Mouse (Mus musculus) MEL (cell line): ENCODE measurements around the gene Camta1. TPM values are rescaled to one million over a fixed set of nuclear protein-coding genes. Genes with fewer than 3 reads are reported as not detected.
A peak's percentile ranks its signal among the peaks of the same experiment; 100 is the strongest.

Source experiments
- DNase-seq: peaks from one replicate; pipeline ENCODE4 v3.0.0; 2011; ENCODE audit warnings: low read depth, low spot score
- H3K27ac ChIP-seq: 2 replicates; pipeline ENCODE4 v1.5.1; 2012; ENCODE audit warnings: low read depth, mild to moderate bottlenecking, control low read depth, low read length, moderate library complexity; ENCODE audit not compliant: control insufficient read depth
- H3K27me3 ChIP-seq, 2 experiments: fragments of 150-350 bp in 1 of 2; sonication (generic) in 1 of 2; 2 replicates each; pipeline ENCODE4 v1.6.1; 2012; ENCODE audit warnings: low read length in 2 of 2, mild to moderate bottlenecking in 2 of 2, improper control_type of control experiment in 1 of 2, moderate library complexity in 1 of 2; ENCODE audit not compliant: insufficient read depth in 2 of 2, control insufficient read depth in 1 of 2
- H3K36me3 ChIP-seq, 2 experiments: 2 replicates each; pipeline ENCODE4 v1.6.1; 2012 to 2014; ENCODE audit warnings: low read length in 2 of 2, improper control_type of control experiment in 1 of 2, inconsistent platforms in 1 of 2, mild to moderate bottlenecking in 1 of 2; ENCODE audit not compliant: insufficient read depth in 2 of 2, control insufficient read depth in 1 of 2
- H3K4me1 ChIP-seq, 2 experiments: fragments of 150-350 bp in 1 of 2; sonication (generic) in 1 of 2; 2 replicates each; pipeline ENCODE4 v1.6.1; 2012; ENCODE audit warnings: low read length in 2 of 2, improper control_type of control experiment in 1 of 2, mild to moderate bottlenecking in 1 of 2; ENCODE audit not compliant: insufficient read depth in 2 of 2, control insufficient read depth in 1 of 2
- H3K4me3 ChIP-seq, 2 experiments: fragments of 150-350 bp in 1 of 2; sonication (generic) in 1 of 2; 2 replicates each; pipeline ENCODE4 v1.5.1; 2012; ENCODE audit warnings: low read depth in 2 of 2, low read length in 2 of 2, mild to moderate bottlenecking in 2 of 2, moderate library complexity in 2 of 2, control low read depth in 1 of 2, improper control_type of control experiment in 1 of 2; ENCODE audit not compliant: control insufficient read depth in 1 of 2, insufficient read depth in 1 of 2
- H3K79me2 ChIP-seq: 2 replicates; pipeline ENCODE4 v1.6.1; 2012; ENCODE audit warnings: mild to moderate bottlenecking, low read length, moderate library complexity; ENCODE audit not compliant: control insufficient read depth, poor library complexity, insufficient read depth
- H3K9ac ChIP-seq: 2 replicates; pipeline ENCODE4 v1.6.1; 2012; ENCODE audit warnings: low read depth, mild to moderate bottlenecking, control low read depth, low read length, moderate library complexity; ENCODE audit not compliant: control insufficient read depth, poor library complexity, severe bottlenecking
- H3K9me3 ChIP-seq: fragments of 150-350 bp; sonication (generic); replicated peaks from 2 replicates; pipeline ENCODE4 v1.6.1; 2012; ENCODE audit warnings: mild to moderate bottlenecking, low read length, improper control_type of control experiment, moderate library complexity; ENCODE audit not compliant: insufficient read depth
- CHD1 ChIP-seq: IDR thresholded peaks from 2 replicates; pipeline ENCODE4 v1.6.1; 2012; ENCODE audit warnings: low read depth, mild to moderate bottlenecking, inconsistent platforms, low read length, improper control_type of control experiment
- CTCF ChIP-seq, 3 experiments: IDR thresholded peaks in 2 of 3; conservative IDR thresholded peaks in 1 of 3; 2 replicates each; pipeline ENCODE4 v1.5.1; 2011 to 2012; ENCODE audit warnings: low read length in 3 of 3, low read depth in 2 of 3, mild to moderate bottlenecking in 2 of 3, improper control_type of control experiment in 1 of 3, inconsistent platforms in 1 of 3, mixed read lengths in 1 of 3, moderate library complexity in 1 of 3; ENCODE audit not compliant: control insufficient read depth in 1 of 3, insufficient read depth in 1 of 3, poor library complexity in 1 of 3, severe bottlenecking in 1 of 3
- ELF1 ChIP-seq: IDR thresholded peaks from 2 replicates; pipeline ENCODE4 v1.6.1; 2014; ENCODE audit warnings: low read depth, mild to moderate bottlenecking, inconsistent platforms, low read length, improper control_type of control experiment, moderate library complexity
- EP300 ChIP-seq, 2 experiments: IDR thresholded peaks; 2 replicates each; pipeline ENCODE4 v1.6.1; 2011; ENCODE audit warnings: improper control_type of control experiment in 2 of 2, low read length in 2 of 2, low read depth in 1 of 2, mild to moderate bottlenecking in 1 of 2
- GATA1 ChIP-seq: IDR thresholded peaks from 2 replicates; pipeline ENCODE4 v1.6.1; 2011; ENCODE audit warnings: low read depth, low read length, improper control_type of control experiment
- HCFC1 ChIP-seq: IDR thresholded peaks from 2 replicates; pipeline ENCODE4 v1.6.1; 2012; ENCODE audit warnings: low read depth, mild to moderate bottlenecking, inconsistent platforms, low read length, improper control_type of control experiment, moderate library complexity
- KAT2A ChIP-seq: conservative IDR thresholded peaks from 2 replicates; pipeline ENCODE4 v1.6.1; 2012; ENCODE audit warnings: low read depth, low read length, improper control_type of control experiment, inconsistent platforms
- MAZ ChIP-seq: IDR thresholded peaks from 2 replicates; pipeline ENCODE4 v1.6.1; 2012; ENCODE audit warnings: low read depth, mild to moderate bottlenecking, inconsistent platforms, low read length, improper control_type of control experiment
- MEF2A ChIP-seq: IDR thresholded peaks from 2 replicates; pipeline ENCODE4 v1.6.1; 2014; ENCODE audit warnings: low read depth, mild to moderate bottlenecking, inconsistent platforms, low read length, improper control_type of control experiment; ENCODE audit not compliant: poor library complexity, insufficient replicate concordance, severe bottlenecking; ENCODE audit errors: extremely low read depth
- MYB ChIP-seq: IDR thresholded peaks from 2 replicates; pipeline ENCODE4 v1.6.1; 2011; ENCODE audit warnings: mild to moderate bottlenecking, low read depth, low read length, improper control_type of control experiment
- POLR2A ChIP-seq, 2 experiments: IDR thresholded peaks; 2 replicates each; pipeline ENCODE4 v1.6.1; 2011 to 2012; ENCODE audit warnings: low read length in 2 of 2, mild to moderate bottlenecking in 2 of 2, control low read depth in 1 of 2, improper control_type of control experiment in 1 of 2, low read depth in 1 of 2, moderate library complexity in 1 of 2; ENCODE audit not compliant: control insufficient read depth in 1 of 2, insufficient read depth in 1 of 2, poor library complexity in 1 of 2
- TAL1 ChIP-seq: IDR thresholded peaks from 2 replicates; pipeline ENCODE4 v1.6.1; 2012; ENCODE audit warnings: mild to moderate bottlenecking, inconsistent platforms, low read length, moderate library complexity, mixed read lengths
- TBP ChIP-seq: IDR thresholded peaks from 2 replicates; pipeline ENCODE4 v1.8.0; 2011; ENCODE audit warnings: low read depth, low read length, improper control_type of control experiment
- UBTF ChIP-seq: IDR thresholded peaks from 2 replicates; pipeline ENCODE4 v1.6.1; 2012; ENCODE audit warnings: low read depth, mild to moderate bottlenecking, inconsistent platforms, low read length, improper control_type of control experiment, moderate library complexity, borderline replicate concordance; ENCODE audit not compliant: insufficient read depth
- ZKSCAN1 ChIP-seq: IDR thresholded peaks from 2 replicates; pipeline ENCODE4 v1.6.1; 2012; ENCODE audit warnings: low read depth, mild to moderate bottlenecking, inconsistent platforms, low read length, improper control_type of control experiment, moderate library complexity
- ZNF384 ChIP-seq: IDR thresholded peaks from 2 replicates; pipeline ENCODE4 v1.6.1; 2012; ENCODE audit warnings: low read depth, mild to moderate bottlenecking, inconsistent platforms, low read length, improper control_type of control experiment
- polyA plus RNA-seq, 2 experiments: library from polyadenylated mRNA; stranded (reverse) in 1 of 2; unstranded in 1 of 2; fragments of >175 nt in 1 of 2; fragments of >200 nt in 1 of 2; gene quantifications; 2 replicates each; pipeline versions ENCODE4 v1.2.1 to v1.2.4; 2012; ENCODE audit warnings: low replicate concordance in 2 of 2, low read depth in 1 of 2; ENCODE audit not compliant: insufficient read length in 2 of 2, insufficient read depth in 1 of 2, missing spikeins in 1 of 2
- total RNA-seq: library from RNA; depleted of rRNA; stranded (reverse); fragments of 300-350 nt; gene quantifications from 2 replicates; pipeline ENCODE4 v1.2.3, GENCODE M21; 2012

Camta1 gene
- total and polyA plus RNA-seq, 3 experiments: 28.2 to 87.5 TPM; not detected in 1

- Histone ChIP-seq H3K27me3 (no peaks in the 10 kb centered on the region), H3K36me3 (no peaks in the 10 kb centered on the region), H3K9ac (no peak overlapping the region), H3K4me1 (no peaks in the 10 kb centered on the region), H3K79me2 (no peaks in the 10 kb centered on the region), H3K27ac (no peak overlapping the region), H3K4me3 (no peak overlapping the region), H3K9me3 (no peaks in the 10 kb centered on the region)
- DNase-seq: no peak
- no peak for TF ChIP-seq EP300 (IDR thresholded peaks at IDR 0.05; ENCODE audit: low read depth in 1 of 2, low read length in 2 of 2)
- no peak for TF ChIP-seq ZNF384
- TF ChIP-seq MAZ: no peak
- TF ChIP-seq ELF1: no peak
- no peak for TF ChIP-seq CHD1
These were observed 558.2 kb downstream of the Camta1 start for GRCm38 (mm10) chr4:151303436-151303835.

- no peak overlapping the region for H3K9ac ChIP-seq
- DNase-seq: no peak
- TF ChIP-seq MEF2A: no peak
- TF ChIP-seq CTCF (IDR thresholded peaks at IDR 0.05 in 2 of 3, conservative IDR thresholded peaks at IDR 0.05 in 1 of 3; ENCODE audit: control insufficient read depth in 1 of 3, insufficient read depth in 1 of 3, low read depth in 2 of 3, low read length in 3 of 3, poor library complexity in 1 of 3, severe bottlenecking in 1 of 3): peak; percentile 7 to 37 (median 13); a peak in 4 of 6 replicates
- no peaks in the 10 kb centered on the region for H3K36me3 ChIP-seq
- no peak overlapping the region for H3K27ac ChIP-seq
- H3K9me3 ChIP-seq: no peaks in the 10 kb centered on the region
- H3K27me3 ChIP-seq: no peaks in the 10 kb centered on the region
- H3K79me2 ChIP-seq: no peaks in the 10 kb centered on the region
- H3K4me1 ChIP-seq: no peaks in the 10 kb centered on the region
- H3K4me3 ChIP-seq: no peak overlapping the region
These were observed 559.2 kb downstream of the Camta1 start for GRCm38 (mm10) chr4:151302195-151303126.

- Histone ChIP-seq H3K9me3 (no peaks in the 10 kb centered on the region), H3K27me3 (no peaks in the 10 kb centered on the region), H3K79me2 (no peaks in the 10 kb centered on the region), H3K36me3 (no peaks in the 10 kb centered on the region), H3K9ac (no peak overlapping the region), H3K27ac (no peak overlapping the region), H3K4me1 (no peaks in the 10 kb centered on the region), H3K4me3 (no peak overlapping the region)
- TF ChIP-seq KAT2A (no peak), ZKSCAN1 (no peak), HCFC1 (no peak), TBP (no peak), POLR2A (IDR thresholded peaks at IDR 0.05; ENCODE audit: control insufficient read depth in 1 of 2, insufficient read depth in 1 of 2, low read depth in 1 of 2, low read length in 2 of 2, poor library complexity in 1 of 2) (no peak), GATA1 (no peak), TAL1 (no peak), UBTF (no peak), MYB (no peak), EP300 (IDR thresholded peaks at IDR 0.05; ENCODE audit: low read depth in 1 of 2, low read length in 2 of 2) (no peak)
- DNase-seq: no peak
These were observed 560.3 kb downstream of the Camta1 start for GRCm38 (mm10) chr4:151301337-151301736.
